Mouse (Mus musculus): ENCODE results near the gene Paqr6.

DNA sequence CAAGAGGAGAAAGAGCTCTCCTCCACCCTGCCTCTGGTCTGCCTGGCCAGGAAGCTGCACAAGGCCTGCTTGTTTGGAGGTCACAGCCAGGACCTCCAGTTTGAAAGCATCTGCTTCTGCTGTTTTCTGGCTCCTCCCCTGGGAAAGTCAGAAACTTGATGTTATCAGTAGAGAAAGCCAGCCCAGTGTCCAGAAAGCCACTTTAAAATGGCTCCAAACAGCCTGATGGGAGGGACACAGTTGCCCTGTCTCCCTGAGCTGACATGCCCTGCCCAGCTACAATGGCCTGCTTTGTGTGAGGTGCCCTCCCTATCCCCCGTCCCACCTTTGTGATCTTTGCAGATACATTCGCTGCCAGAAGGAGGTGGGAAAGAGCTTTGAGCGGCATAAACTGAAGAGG is 4.4 kb upstream of the Paqr6 start:
- TF ChIP-seq CTCF (IDR thresholded peaks at IDR 0.05; ENCODE audit: borderline replicate concordance, extremely low read depth, insufficient read depth, insufficient read length), result no peak
- no peak for TF ChIP-seq POLR2A (IDR thresholded peaks at IDR 0.05; ENCODE audit: borderline replicate concordance, extremely low read depth, insufficient read depth, insufficient read length, poor library complexity, severe bottlenecking)

Measured in brain, embryonic 14.5 days (tissue).